Mouse (Mus musculus) hindbrain, embryonic 14.5 days (tissue): Measurements from ENCODE around the gene Bbs4. TPM values are rescaled to one million over a fixed set of nuclear protein-coding genes. Genes with fewer than 3 reads are reported as not detected.

Source experiments
- ATAC-seq: fragments of 200-750 bp; cut with Nextera tagmentation; 2 replicates; pipeline ENCODE4 v1.8.0; 2017; ENCODE audit warnings: moderate number of reproducible peaks, mild to moderate bottlenecking, moderate TSS enrichment, moderate library complexity; ENCODE audit not compliant: low FRiP score
- DNase-seq: peaks from one replicate; pipeline ENCODE4 v3.0.0-alpha.2; 2015; ENCODE audit warnings: low spot score
- H3K27ac ChIP-seq: fragments of 300-500 bp; sonication (generic); 2 replicates; pipeline ENCODE4 v1.5.1; 2014; ENCODE audit warnings: mild to moderate bottlenecking, moderate library complexity
- H3K27me3 ChIP-seq: fragments of 300-500 bp; sonication (generic); 2 replicates; pipeline ENCODE4 v1.6.1; 2014; ENCODE audit warnings: mild to moderate bottlenecking, low read length, mixed read lengths; ENCODE audit not compliant: control insufficient read depth, insufficient read depth
- H3K36me3 ChIP-seq: fragments of 300-500 bp; sonication (generic); replicated peaks from 2 replicates; pipeline ENCODE4 v1.6.1; 2014; ENCODE audit not compliant: control insufficient read depth, insufficient read depth
- H3K4me1 ChIP-seq: fragments of 300-500 bp; sonication (generic); replicated peaks from 2 replicates; pipeline ENCODE4 v1.6.1; 2014; ENCODE audit warnings: antibody characterized with exemption, low read length, mixed read lengths; ENCODE audit not compliant: control insufficient read depth, insufficient read depth
- H3K4me2 ChIP-seq: fragments of 300-500 bp; sonication (generic); replicated peaks from 2 replicates; pipeline ENCODE4 v1.6.1; 2014; ENCODE audit warnings: mild to moderate bottlenecking, moderate library complexity
- H3K4me3 ChIP-seq: fragments of 300-500 bp; sonication (generic); replicated peaks from 2 replicates; pipeline ENCODE4 v1.5.1; 2014; ENCODE audit warnings: mild to moderate bottlenecking, low read length
- H3K9ac ChIP-seq: fragments of 300-500 bp; sonication (generic); 2 replicates; pipeline ENCODE4 v1.6.1; 2014
- H3K9me3 ChIP-seq: fragments of 300-500 bp; sonication (generic); 2 replicates; pipeline ENCODE4 v1.6.1; 2016; ENCODE audit warnings: low read length; ENCODE audit not compliant: control insufficient read depth
- WGBS: fragments of 180-500 bp; shearing (Covaris S2); extraction: QIAGEN DNeasy Blood & Tissue Kit; methylation state at CpG from one replicate; pipeline ENCODE4 v1.1.7; 2014; 5-methylcytosine and 5-hydroxymethylcytosine counted together
- polyA plus RNA-seq: library from polyadenylated mRNA; unstranded; fragments of >200 nt; fragmentation: Nextera tagmentation; extraction: Ambion mirVana; gene quantifications from 2 replicates; pipeline ENCODE4 v1.2.1, GENCODE M21; 2014

Bbs4 gene
- polyA plus RNA-seq, 1 experiment from 2014 or later = 38.0 TPM

DNA sequence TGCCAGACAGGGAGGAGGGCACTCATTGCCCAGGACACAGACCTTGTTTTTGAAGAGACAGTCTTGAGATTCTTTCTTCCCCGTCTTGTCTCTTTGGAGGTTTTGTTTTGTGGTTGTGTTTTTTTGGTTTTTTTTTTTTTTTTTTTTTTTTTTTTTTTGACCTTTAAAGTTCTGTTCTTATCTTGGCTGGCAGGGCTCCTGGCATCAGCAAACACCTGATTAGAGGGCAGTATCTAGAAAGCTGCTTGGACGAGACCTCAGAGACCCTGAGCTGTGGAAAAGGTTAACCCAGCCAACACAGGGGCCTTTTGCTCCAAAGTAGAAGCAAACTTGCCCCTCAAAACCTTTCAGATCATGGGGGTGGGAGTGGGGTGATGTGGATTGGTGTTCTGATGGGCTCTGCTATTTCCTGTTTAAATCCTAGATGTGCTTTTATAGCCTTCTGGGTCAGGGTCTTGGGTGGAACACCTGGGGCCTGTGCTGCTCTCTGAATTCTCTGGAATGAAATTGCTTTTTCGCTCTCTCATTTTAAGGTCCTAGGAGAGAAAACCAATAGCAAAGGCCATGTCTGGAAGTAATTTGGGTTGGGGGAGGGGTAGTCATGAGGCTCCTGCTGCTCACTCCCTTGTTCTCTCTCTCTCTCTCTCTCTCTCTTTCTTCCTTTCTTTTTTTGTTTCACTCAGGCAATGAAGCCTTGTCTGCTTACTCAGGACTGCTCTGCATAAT lies 64.5 kb downstream of the Bbs4 start:
- no peaks in the 10 kb centered on the region for H3K27me3 ChIP-seq
- ATAC-seq (no peak), DNase-seq (no peak)
- no peak overlapping the region for H3K9ac ChIP-seq
- H3K9me3 ChIP-seq = no peaks in the 10 kb centered on the region
- no peak overlapping the region for H3K4me2 ChIP-seq
- H3K36me3 ChIP-seq = no peaks in the 10 kb centered on the region
- H3K4me3 ChIP-seq = no peak overlapping the region
- H3K4me1 ChIP-seq = peaks cover 17% of the 10 kb centered on the region
- H3K27ac ChIP-seq = no peak overlapping the region
- 63% methylated on average over 3 of the region's 3 CpGs for WGBS

DNA sequence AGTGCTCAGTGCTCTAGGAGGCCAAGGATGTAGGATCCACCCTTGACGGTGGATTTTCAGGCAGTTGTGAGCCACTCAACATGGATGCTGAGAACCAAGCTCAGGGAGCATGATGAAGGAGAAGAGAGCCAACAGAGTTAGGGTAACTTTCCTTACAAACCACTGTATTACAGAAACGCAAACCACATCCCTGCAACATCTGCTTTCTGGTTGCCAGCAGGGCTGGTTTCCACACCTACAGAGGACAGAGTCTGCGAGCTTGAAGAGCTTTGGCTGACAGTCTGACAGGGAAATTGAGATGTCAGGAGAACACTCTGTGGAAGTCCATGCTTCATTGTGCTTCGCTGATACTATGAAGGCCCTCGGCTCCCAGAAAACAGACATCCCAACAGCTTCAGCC lies 65.2 kb downstream of the Bbs4 start:
- Histone ChIP-seq H3K4me2 (no peak overlapping the region), H3K36me3 (no peaks in the 10 kb centered on the region), H3K4me1 (peaks cover 14% of the 10 kb centered on the region), H3K27me3 (no peaks in the 10 kb centered on the region), H3K4me3 (no peak overlapping the region), H3K9me3 (no peaks in the 10 kb centered on the region), H3K27ac (no peak overlapping the region), H3K9ac (no peak overlapping the region)
- 78% methylated on average over 5 of the region's 5 CpGs for WGBS
- no peak for ATAC-seq
- no peak for DNase-seq

DNA sequence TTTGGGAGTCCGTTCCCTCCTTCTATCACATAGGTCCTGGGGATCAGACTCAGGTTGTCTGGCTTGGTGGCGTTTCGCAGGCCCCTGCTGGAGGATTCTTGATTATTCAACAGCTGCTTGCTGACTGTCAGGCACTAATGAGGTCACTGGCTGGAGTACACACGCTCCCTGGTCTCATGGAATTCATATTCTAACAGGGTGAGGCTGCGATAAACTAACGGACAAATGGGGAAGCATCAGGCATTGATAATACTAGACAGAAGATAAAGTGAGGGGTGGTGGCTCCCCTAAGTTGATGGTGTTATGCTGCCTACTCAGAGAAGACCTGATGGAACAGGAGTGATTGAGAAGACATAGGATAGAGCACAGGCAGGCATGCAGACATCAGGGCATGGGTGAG lies 67.7 kb downstream of the Bbs4 start:
- Histone ChIP-seq H3K27ac (no peak overlapping the region), H3K4me2 (no peak overlapping the region), H3K36me3 (no peaks in the 10 kb centered on the region), H3K4me1 (peaks cover 9% of the 10 kb centered on the region; the same call in 1 of the 2 replicates), H3K9ac (no peak overlapping the region), H3K4me3 (no peak overlapping the region), H3K27me3 (no peaks in the 10 kb centered on the region), H3K9me3 (no peaks in the 10 kb centered on the region)
- DNase-seq (no peak), ATAC-seq (no peak)
- 60% methylated on average over 6 of the region's 6 CpGs for WGBS

DNA sequence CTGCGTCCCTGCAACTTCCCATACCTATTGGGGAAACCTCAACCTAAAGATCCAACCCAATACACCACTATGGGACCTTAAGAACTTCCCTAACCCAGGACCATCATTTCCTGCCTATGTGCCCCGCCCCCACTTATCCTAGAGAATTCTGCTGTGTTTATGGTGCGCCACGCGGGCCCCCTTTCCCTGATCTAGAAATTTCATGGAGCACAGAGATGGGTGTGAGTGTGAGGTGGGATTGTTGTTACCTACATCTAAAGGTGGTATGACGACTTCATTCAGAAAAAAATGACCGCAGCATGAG lies 70.7 kb downstream of the Bbs4 start:
- no peak for DNase-seq
- 64% methylated on average over 7 of the region's 7 CpGs for WGBS
- peak overlapping the region; percentile 32; the same call in 1 of the 2 replicates for H3K4me2 ChIP-seq
- no peaks in the 10 kb centered on the region for H3K9me3 ChIP-seq
- no peaks in the 10 kb centered on the region for H3K36me3 ChIP-seq
- H3K9ac ChIP-seq = 0 out of 2 replicates have a peak overlapping the region, but pooled peaks have one; percentile 14
- H3K4me3 ChIP-seq = no peak overlapping the region
- H3K4me1 ChIP-seq = 0 out of 2 replicates have a peak, but pooled peaks cover 7% of the 10 kb centered on the region
- no peaks in the 10 kb centered on the region for H3K27me3 ChIP-seq
- no peak for ATAC-seq
- H3K27ac ChIP-seq = no peak overlapping the region

DNA sequence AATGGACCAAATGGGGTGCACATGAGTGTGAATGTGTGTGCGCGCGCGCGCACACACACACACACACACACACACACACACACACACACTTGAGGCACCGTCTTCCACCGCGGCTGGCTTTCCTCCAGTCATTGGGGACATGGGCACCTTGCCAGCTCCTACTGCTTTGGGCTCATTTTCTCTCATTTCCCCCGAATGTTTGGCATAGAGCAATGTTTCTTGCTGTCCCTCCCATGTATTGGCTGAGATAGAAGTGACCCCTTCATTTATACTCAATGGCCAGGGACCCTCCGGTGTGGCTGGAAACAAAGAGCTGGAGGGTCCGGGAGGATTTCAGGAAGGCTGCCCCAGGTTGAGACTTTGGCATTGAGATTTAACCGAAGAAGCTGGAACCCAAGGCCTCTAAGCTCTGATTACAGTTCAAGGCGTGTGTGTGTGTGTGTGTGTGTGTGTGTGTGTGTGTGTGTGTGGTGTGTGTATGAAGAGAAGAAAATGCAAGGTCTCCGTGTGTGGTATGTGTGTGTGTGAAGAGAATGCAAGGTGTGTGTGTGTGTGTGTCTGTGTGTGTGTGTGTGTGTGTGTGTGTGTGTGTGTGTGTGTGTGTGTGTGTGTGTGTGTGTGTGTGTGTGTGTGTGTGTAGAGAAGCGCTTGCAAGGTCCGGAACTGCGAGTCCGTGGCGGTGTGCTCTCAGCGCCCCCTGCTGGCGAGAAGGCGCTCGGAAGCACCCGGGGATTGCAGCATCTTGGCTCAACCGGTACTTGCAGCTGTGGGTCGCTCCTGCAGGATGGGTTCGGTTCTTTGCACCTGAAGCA lies 71.2 kb downstream of the Bbs4 start:
- H3K9me3 ChIP-seq = no peaks in the 10 kb centered on the region
- H3K27ac ChIP-seq = no peak overlapping the region
- no peak overlapping the region for H3K4me3 ChIP-seq
- peak; percentile 86 for DNase-seq
- peak overlapping the region; percentile 32 for H3K4me2 ChIP-seq
- 0 out of 2 replicates have a peak, but pooled peaks cover 7% of the 10 kb centered on the region for H3K4me1 ChIP-seq
- 0 out of 2 replicates have a peak overlapping the region, but pooled peaks have one; percentile 14 for H3K9ac ChIP-seq
- 38% methylated on average over 26 of the region's 27 CpGs for WGBS
- H3K36me3 ChIP-seq = no peaks in the 10 kb centered on the region
- H3K27me3 ChIP-seq = no peaks in the 10 kb centered on the region
- peak; percentile 74 for ATAC-seq

DNA sequence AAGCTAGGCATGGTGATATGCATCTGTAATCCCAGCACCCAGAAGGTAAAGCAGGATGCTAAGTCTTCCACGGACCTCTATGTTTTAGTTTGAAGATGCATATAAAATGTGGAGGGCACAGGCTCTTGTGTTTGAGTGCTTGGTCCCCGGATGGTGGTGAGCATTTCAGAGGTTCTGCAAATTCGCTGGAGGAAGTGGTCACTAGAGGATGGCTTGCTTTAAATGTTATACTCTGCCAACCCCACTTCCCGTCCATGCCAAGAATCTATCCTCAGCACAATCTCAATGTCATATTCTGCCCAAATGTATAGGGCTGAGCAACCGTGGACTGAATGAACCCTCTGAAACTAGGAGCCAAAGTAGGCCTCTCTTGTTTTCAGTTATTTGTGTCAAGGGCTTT lies 72.4 kb downstream of the Bbs4 start:
- Histone ChIP-seq H3K27ac (no peak overlapping the region), H3K9ac (no peak overlapping the region), H3K4me2 (no peak overlapping the region), H3K27me3 (no peaks in the 10 kb centered on the region), H3K36me3 (no peaks in the 10 kb centered on the region), H3K4me3 (no peak overlapping the region), H3K9me3 (no peaks in the 10 kb centered on the region), H3K4me1 (0 out of 2 replicates have a peak, but pooled peaks cover 7% of the 10 kb centered on the region)
- DNase-seq (no peak), ATAC-seq (no peak)
- 94% methylated on average over 5 of the region's 5 CpGs for WGBS

DNA sequence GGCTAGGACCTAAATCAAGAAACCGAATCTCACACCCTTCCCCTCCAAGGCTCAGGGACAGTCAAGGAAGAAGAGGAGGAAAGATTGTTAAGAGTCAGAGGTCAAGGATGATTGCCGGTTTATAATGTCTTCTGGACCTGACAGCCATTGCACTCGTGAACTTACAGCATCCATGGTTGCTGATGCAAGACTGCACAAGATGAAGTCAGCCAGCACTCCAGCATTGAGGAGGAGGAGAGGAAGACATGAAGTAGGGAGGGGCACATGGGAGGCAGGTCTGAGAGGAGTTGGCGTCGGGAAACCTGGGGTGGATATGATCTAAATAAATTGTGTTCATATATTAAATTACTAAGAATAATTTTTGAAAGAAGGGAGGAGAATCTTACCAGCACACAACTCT lies 74.6 kb downstream of the Bbs4 start:
- Histone ChIP-seq H3K4me2 (no peak overlapping the region), H3K27ac (no peak overlapping the region), H3K4me3 (no peak overlapping the region), H3K9me3 (no peaks in the 10 kb centered on the region), H3K36me3 (no peaks in the 10 kb centered on the region), H3K27me3 (no peaks in the 10 kb centered on the region), H3K4me1 (0 out of 2 replicates have a peak, but pooled peaks cover 7% of the 10 kb centered on the region), H3K9ac (no peak overlapping the region)
- 77% methylated on average over 5 of the region's 5 CpGs for WGBS
- ATAC-seq (no peak), DNase-seq (no peak)

DNA sequence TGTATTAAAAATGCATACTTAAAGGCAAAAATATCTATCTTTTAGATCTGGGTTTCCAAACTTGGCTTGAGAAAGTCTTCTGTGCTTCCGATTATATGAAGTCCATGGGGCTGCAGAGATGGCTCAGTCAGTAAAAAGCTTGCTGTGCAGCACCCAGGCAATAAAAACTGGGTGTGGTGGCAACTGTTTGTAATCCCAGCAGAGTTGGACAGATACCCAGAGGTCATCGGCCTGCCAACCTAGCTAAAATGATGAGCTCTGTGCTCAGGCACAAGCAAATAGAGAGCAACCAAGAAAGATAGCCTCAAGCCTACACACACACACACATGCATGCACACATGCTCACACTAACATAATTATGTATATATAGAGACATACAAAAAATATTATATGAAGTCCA lies 75.1 kb downstream of the Bbs4 start:
- Histone ChIP-seq H3K4me3 (no peak overlapping the region), H3K9me3 (no peaks in the 10 kb centered on the region), H3K36me3 (no peaks in the 10 kb centered on the region), H3K27ac (no peak overlapping the region), H3K27me3 (no peaks in the 10 kb centered on the region), H3K9ac (no peak overlapping the region), H3K4me2 (no peak overlapping the region), H3K4me1 (0 out of 2 replicates have a peak, but pooled peaks cover 7% of the 10 kb centered on the region)
- ATAC-seq = no peak
- 95% methylated on average over 2 of the region's 2 CpGs for WGBS
- DNase-seq = no peak

DNA sequence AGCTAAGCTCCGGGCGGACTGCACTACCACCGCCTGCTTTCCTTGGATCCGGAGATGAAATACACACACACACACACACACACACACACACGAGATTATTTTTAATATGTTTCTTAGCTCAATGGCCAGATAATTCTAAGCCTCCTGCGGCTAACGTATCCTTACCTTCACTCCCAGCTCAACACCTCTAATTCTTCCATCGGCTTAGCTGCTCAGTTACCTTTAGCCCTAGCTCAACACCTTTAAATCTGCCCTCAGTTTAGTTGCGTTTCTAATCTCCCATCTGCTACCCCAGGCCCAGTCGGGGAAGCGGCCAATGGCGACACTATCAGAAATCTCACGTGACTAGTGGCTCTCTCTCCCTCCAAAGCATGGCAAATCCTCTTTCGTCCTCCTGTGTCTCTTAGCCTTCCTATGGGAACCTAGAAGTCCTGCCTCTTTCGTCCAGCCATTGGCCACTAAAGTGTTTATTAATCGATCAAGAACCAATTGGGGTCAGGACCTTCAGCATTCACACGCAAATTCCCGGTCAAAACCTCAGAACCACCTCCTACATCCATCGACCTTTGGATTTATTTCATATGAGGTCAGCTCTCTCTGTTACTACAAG lies 78.4 kb downstream of the Bbs4 start:
- H3K27ac ChIP-seq = no peak overlapping the region
- no peak for ATAC-seq
- no peaks in the 10 kb centered on the region for H3K36me3 ChIP-seq
- H3K4me2 ChIP-seq = no peak overlapping the region
- no peaks in the 10 kb centered on the region for H3K4me1 ChIP-seq
- no peak for DNase-seq
- no peaks in the 10 kb centered on the region for H3K27me3 ChIP-seq
- H3K9ac ChIP-seq = no peak overlapping the region
- H3K9me3 ChIP-seq = no peaks in the 10 kb centered on the region
- 84% methylated on average over 19 of the region's 19 CpGs for WGBS
- no peak overlapping the region for H3K4me3 ChIP-seq
